Mouse (Mus musculus) hindbrain, embryonic 13.5 days (tissue): Measurements from ENCODE around the gene Ppa2. TPM values are rescaled to one million over a fixed set of nuclear protein-coding genes. Genes with fewer than 3 reads are reported as not detected.

Experiments used
- ATAC-seq: fragments of 200-750 bp; cut with Nextera tagmentation; 2 replicates; pipeline ENCODE4 v1.8.0; 2017; ENCODE audit warnings: moderate TSS enrichment; ENCODE audit not compliant: low FRiP score
- H3K27ac ChIP-seq: fragments of 300-500 bp; sonication (generic); 2 replicates; pipeline ENCODE4 v1.5.1; 2015; ENCODE audit warnings: inconsistent platforms, mild to moderate bottlenecking, moderate library complexity
- H3K27me3 ChIP-seq: fragments of 300-500 bp; sonication (generic); 2 replicates; pipeline ENCODE4 v1.6.1; 2015; ENCODE audit warnings: mild to moderate bottlenecking, inconsistent platforms
- H3K36me3 ChIP-seq: fragments of 300-500 bp; sonication (generic); 2 replicates; pipeline ENCODE4 v1.6.1; 2015; ENCODE audit warnings: mild to moderate bottlenecking, inconsistent platforms
- H3K4me1 ChIP-seq: fragments of 300-500 bp; sonication (generic); replicated peaks from 2 replicates; pipeline ENCODE4 v1.6.1; 2015; ENCODE audit warnings: inconsistent platforms
- H3K4me2 ChIP-seq: fragments of 300-500 bp; sonication (generic); 2 replicates; pipeline ENCODE4 v1.6.1; 2015; ENCODE audit warnings: inconsistent platforms, mild to moderate bottlenecking, moderate library complexity
- H3K4me3 ChIP-seq: fragments of 300-500 bp; sonication (generic); 2 replicates; pipeline ENCODE4 v1.5.1; 2015; ENCODE audit warnings: mild to moderate bottlenecking, inconsistent platforms
- H3K9ac ChIP-seq: fragments of 300-500 bp; sonication (generic); 2 replicates; pipeline ENCODE4 v1.6.1; 2015; ENCODE audit warnings: mild to moderate bottlenecking, inconsistent platforms
- H3K9me3 ChIP-seq: fragments of 300-500 bp; sonication (generic); 2 replicates; pipeline ENCODE4 v1.6.1; 2016; ENCODE audit warnings: inconsistent platforms
- WGBS: fragments of 180-500 bp; shearing (Covaris S2); methylation state at CpG from one replicate; pipeline ENCODE4 v1.1.7; 2015; 5-methylcytosine and 5-hydroxymethylcytosine counted together
- polyA plus RNA-seq: library from polyadenylated mRNA; unstranded; fragments of >200 nt; fragmentation: Nextera tagmentation; extraction: Ambion mirVana; gene quantifications from 2 replicates; pipeline ENCODE4 v1.2.1, GENCODE M21; 2015

The Ppa2 gene
- polyA plus RNA-seq, 1 experiment from 2014 or later = 78.6 TPM

GRCm38 (mm10) chr3:133411123-133411675 lies 101.3 kb downstream of the Ppa2 start:
- no peak overlapping the region for H3K4me2 ChIP-seq
- no peaks in the 10 kb centered on the region for H3K9me3 ChIP-seq
- no peak for ATAC-seq
- no peak overlapping the region for H3K9ac ChIP-seq
- no peaks in the 10 kb centered on the region for H3K27me3 ChIP-seq
- H3K27ac ChIP-seq = no peak overlapping the region
- no peak overlapping the region for H3K4me3 ChIP-seq
- no peaks in the 10 kb centered on the region for H3K4me1 ChIP-seq
- H3K36me3 ChIP-seq = no peaks in the 10 kb centered on the region
- 79% methylated on average over 4 of the region's 4 CpGs for WGBS

GRCm38 (mm10) chr3:133411768-133412167 lies 101.9 kb downstream of the Ppa2 start:
- Histone ChIP-seq H3K9me3 (no peaks in the 10 kb centered on the region), H3K4me1 (no peaks in the 10 kb centered on the region), H3K36me3 (no peaks in the 10 kb centered on the region), H3K4me2 (no peak overlapping the region), H3K27ac (no peak overlapping the region), H3K9ac (no peak overlapping the region), H3K27me3 (no peaks in the 10 kb centered on the region), H3K4me3 (no peak overlapping the region)
- WGBS = 94% methylated on average over 8 of the region's 8 CpGs
- ATAC-seq = no peak

GRCm38 (mm10) chr3:133414747-133415146 lies 104.8 kb downstream of the Ppa2 start:
- Histone ChIP-seq H3K36me3 (no peaks in the 10 kb centered on the region), H3K27me3 (no peaks in the 10 kb centered on the region), H3K4me1 (no peaks in the 10 kb centered on the region), H3K27ac (no peak overlapping the region), H3K9ac (no peak overlapping the region), H3K4me3 (no peak overlapping the region), H3K9me3 (no peaks in the 10 kb centered on the region), H3K4me2 (no peak overlapping the region)
- no peak for ATAC-seq
- WGBS = 94% methylated on average over 4 of the region's 4 CpGs

- H3K4me2 ChIP-seq = no peak overlapping the region
- ATAC-seq = no peak
- H3K4me1 ChIP-seq = no peaks in the 10 kb centered on the region
- H3K9ac ChIP-seq = no peak overlapping the region
- H3K36me3 ChIP-seq = no peaks in the 10 kb centered on the region
- no peak overlapping the region for H3K4me3 ChIP-seq
- no peaks in the 10 kb centered on the region for H3K27me3 ChIP-seq
- H3K27ac ChIP-seq = no peak overlapping the region
- H3K9me3 ChIP-seq = no peaks in the 10 kb centered on the region
These were observed 113.2 kb downstream of the Ppa2 start for GRCm38 (mm10) chr3:133423073-133423472.

Other genes with a start within 250 kb of the Ppa2 start
- gene Ints12, start 218.3 kb upstream of the Ppa2 start, polyA plus RNA-seq = 21.4 and 23.1 TPM in 2 replicates
- gene Gstcd, start 218.1 kb upstream of the Ppa2 start, polyA plus RNA-seq = 4.4 and 4.5 TPM in 2 replicates
- gene Arhgef38, start 75.2 kb upstream of the Ppa2 start, polyA plus RNA-seq = 0.03 TPM in 1 of 2 replicates, not detected in the other
- gene Tet2, start 235.0 kb downstream of the Ppa2 start, polyA plus RNA-seq = 21.7 and 24.6 TPM in 2 replicates